Mouse (Mus musculus): ENCODE results near the gene Rnf207. TPM values are rescaled to one million over a fixed set of nuclear protein-coding genes. Genes with fewer than 3 reads are reported as not detected.

Gene Rnf207
- polyA plus RNA-seq, 1 experiment from 2014 or later: 0.31 TPM

DNA sequence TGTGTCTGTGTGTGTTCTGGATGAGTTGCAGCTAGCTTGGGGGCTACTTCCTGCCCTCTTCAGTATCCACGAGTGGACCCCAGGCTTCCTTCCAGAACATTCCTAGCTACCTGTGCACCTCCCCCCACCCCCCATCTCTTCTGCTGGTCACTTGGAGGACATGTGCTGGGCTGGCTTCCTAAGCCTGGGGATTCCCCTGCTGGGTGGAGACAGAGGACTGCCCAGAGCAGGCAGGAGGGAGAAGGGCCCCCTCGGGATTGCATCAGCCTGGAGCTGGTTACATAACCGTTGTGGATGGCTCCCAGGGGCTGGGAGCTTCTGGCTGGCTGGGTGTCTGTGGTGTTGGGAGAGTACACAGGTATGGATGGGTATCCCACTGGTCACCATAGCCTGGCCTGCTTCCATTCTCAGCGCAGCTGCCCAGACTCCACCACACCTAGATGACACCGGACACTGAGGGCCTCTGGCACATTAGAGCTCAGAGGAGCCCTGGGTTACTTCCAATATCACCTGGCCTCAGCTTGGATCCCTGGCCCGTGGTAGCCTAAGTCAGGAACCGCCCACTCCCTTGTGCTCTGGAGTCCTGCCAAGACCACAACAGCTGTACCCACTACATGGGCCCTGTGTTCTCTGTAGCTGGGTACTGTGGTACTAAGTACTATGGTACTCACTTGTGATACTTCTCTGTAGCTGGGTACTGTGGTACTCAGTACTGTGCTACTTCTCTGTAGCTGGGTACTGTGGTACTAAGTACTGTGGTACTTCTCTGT, 26.5 kb upstream of the Rnf207 start:
- no peak overlapping the region for H3K4me2 ChIP-seq
- H3K36me3 ChIP-seq: no peaks in the 10 kb centered on the region
- H3K27ac ChIP-seq: no peak overlapping the region
- H3K9ac ChIP-seq: no peak overlapping the region
- H3K4me1 ChIP-seq: 0 out of 2 replicates have a peak, but pooled peaks cover 11% of the 10 kb centered on the region
- ATAC-seq (ENCODE audit: insufficient number of reproducible peaks, low FRiP score, low TSS enrichment, low read depth): no peak; the same call in 1 of the 2 replicates
- no peaks in the 10 kb centered on the region for H3K9me3 ChIP-seq
- no peak overlapping the region for H3K4me3 ChIP-seq
- 44% methylated on average over 7 of the region's 7 CpGs for WGBS
- peaks cover 75% of the 10 kb centered on the region for H3K27me3 ChIP-seq

DNA sequence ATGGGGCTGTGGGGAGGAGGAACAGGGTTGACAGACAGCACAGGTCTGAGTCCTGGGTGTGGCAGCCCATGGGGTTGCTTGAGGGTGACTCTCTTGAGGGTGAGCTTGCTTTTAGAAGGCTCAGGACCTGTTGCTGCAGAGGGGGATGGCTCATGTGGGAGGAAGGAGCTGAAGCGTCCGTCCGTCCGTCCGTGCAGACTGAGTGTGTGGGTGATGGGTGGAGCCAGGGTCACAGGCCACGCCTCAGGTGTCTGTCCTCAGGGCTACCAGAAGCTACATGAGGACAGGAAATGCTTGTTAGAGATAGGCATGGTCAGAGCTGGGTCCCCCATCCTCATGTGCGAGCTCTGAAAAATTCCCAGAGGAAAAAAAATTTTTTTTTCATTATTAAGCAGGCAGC, 25.9 kb upstream of the Rnf207 start:
- no peaks in the 10 kb centered on the region for H3K9me3 ChIP-seq
- H3K27ac ChIP-seq: no peak overlapping the region
- no peak for ATAC-seq (ENCODE audit: insufficient number of reproducible peaks, low FRiP score, low TSS enrichment, low read depth)
- H3K36me3 ChIP-seq: no peaks in the 10 kb centered on the region
- no peak overlapping the region for H3K4me2 ChIP-seq
- no peak overlapping the region for H3K9ac ChIP-seq
- H3K27me3 ChIP-seq: peaks cover 76% of the 10 kb centered on the region
- peaks cover 8% of the 10 kb centered on the region for H3K4me1 ChIP-seq
- 64% methylated on average over 7 of the region's 7 CpGs for WGBS
- H3K4me3 ChIP-seq: no peak overlapping the region

DNA sequence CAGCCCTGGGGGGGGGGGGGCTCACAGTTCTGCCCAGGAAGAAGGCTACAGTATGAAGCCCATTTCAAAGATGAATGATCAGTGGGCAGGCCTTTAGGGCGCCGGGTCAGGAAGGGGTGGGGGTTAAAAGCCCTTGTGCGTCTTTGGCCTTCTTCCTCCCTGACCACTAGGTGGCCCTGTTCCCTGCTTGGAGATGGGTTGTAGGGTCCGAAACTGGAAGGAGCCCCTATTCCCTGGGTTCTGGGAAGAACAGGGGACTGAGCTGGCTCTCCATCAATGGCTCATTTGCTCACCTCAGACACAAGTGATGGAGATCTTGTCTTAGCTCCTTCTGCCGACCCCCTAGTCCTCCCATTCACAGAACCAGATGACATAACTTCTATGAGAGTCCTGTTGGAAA, 24.5 kb upstream of the Rnf207 start:
- WGBS: 10% methylated on average over 5 of the region's 5 CpGs
- H3K9me3 ChIP-seq: no peaks in the 10 kb centered on the region

DNA sequence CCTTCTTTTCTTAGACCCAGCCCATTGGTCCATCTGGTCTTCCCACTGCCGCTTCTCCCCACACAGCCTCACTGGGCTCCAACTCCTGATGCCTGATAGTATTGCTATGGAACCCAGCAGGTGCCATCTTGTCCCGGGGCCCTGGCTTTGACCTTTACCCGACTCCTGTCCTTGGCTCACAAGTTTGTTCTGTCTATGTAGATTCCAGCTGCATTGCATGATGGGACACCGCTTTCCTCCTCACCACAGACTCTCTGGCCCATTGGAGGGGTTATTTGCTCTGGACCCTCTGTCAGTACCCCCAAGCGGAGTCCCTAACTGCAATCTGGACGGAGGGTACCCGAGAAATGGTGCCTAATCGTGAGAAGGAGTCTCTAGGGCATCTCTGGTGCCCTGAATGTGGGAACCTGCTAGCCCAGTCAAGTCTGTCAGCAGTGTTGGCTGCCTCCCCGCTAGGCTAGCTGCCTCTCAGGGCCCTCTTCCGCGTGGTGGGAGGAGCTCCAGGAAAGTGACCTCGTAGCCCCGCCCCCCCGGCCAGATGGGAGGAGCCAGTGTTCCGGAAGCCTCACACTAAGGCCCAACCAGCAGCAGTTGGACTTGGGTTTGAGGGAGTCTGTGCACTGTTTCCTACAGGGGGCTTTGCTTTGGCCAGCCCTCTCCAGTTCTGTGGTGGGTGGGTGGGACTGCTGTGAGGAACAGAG, 21.9 kb upstream of the Rnf207 start:
- Histone ChIP-seq H3K4me1 (peaks cover 23% of the 10 kb centered on the region), H3K27me3 (peaks cover 83% of the 10 kb centered on the region), H3K9me3 (no peaks in the 10 kb centered on the region), H3K27ac (no peak overlapping the region), H3K9ac (no peak overlapping the region), H3K4me2 (no peak overlapping the region), H3K4me3 (no peak overlapping the region), H3K36me3 (no peaks in the 10 kb centered on the region; the same call in 1 of the 2 replicates)
- 32% methylated on average over 15 of the region's 15 CpGs for WGBS
- no peak for ATAC-seq (ENCODE audit: insufficient number of reproducible peaks, low FRiP score, low TSS enrichment, low read depth)

More for the DNA sequence above, 24.5 kb upstream of the Rnf207 start:
- Histone ChIP-seq H3K4me2 (no peak overlapping the region), H3K36me3 (no peaks in the 10 kb centered on the region), H3K27me3 (peaks cover 76% of the 10 kb centered on the region), H3K27ac (no peak overlapping the region), H3K4me1 (peaks cover 22% of the 10 kb centered on the region), H3K9ac (no peak overlapping the region), H3K4me3 (no peak overlapping the region)
- ATAC-seq (ENCODE audit: insufficient number of reproducible peaks, low FRiP score, low TSS enrichment, low read depth): no peak

DNA sequence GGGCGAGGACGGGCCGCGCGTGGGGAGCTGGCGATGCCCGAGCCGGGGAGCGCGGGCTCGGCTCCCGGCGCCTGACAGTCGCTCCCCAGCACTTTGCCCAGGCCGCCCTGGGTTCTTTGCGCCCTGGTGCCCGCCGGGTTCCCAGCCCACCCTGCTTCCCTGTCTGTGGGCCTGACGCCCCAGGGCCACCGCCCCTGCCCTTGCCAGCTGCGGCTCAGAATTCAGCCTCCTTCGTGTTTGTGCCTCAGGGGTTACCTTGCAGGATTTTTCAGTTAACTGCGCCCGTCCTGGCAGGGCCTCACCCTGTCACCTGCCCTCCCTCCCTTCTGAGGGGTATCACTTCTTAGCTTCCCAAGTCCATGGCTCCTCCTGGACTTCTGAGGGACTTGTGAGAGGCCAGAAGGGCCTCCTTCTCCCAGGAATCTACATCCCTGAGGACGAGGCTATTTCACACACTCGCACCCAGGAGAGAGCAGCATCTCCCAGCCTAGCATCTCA, 20.5 kb upstream of the Rnf207 start:
- H3K4me3 ChIP-seq: peak overlapping the region; percentile 53
- peaks cover 23% of the 10 kb centered on the region for H3K4me1 ChIP-seq
- WGBS: under 1% methylated on average over 15 of the region's 26 CpGs
- H3K36me3 ChIP-seq: peaks cover 13% of the 10 kb centered on the region
- peak overlapping the region; percentile 20; the same call in 1 of the 2 replicates for H3K9ac ChIP-seq
- ATAC-seq (ENCODE audit: insufficient number of reproducible peaks, low FRiP score, low TSS enrichment, low read depth): no peak
- H3K9me3 ChIP-seq: no peaks in the 10 kb centered on the region
- H3K4me2 ChIP-seq: peak overlapping the region; percentile 100
- H3K27me3 ChIP-seq: peaks cover 78% of the 10 kb centered on the region
- no peak overlapping the region for H3K27ac ChIP-seq

GRCm38 (mm10) chr4:152338419-152339292, 19.9 kb upstream of the Rnf207 start, which contains the start of gene Chd5:
Gene Chd5 (plus strand): TSS chr4:152338651.
- Histone ChIP-seq H3K4me2 (peak within 1 kb of the TSS; percentile 100), H3K4me3 (peak within 1 kb of the TSS; percentile 53), H3K4me1 (peaks cover 23% of the 10 kb centered on the region), H3K9ac (peak within 1 kb of the TSS; percentile 20; the same call in 1 of the 2 replicates), H3K9me3 (no peaks in the 10 kb centered on the region), H3K27ac (no peak within 1 kb of the TSS), H3K36me3 (peaks cover 20% of the 10 kb centered on the region), H3K27me3 (peaks cover 72% of the 10 kb centered on the region)
- under 1% methylated on average over 92 of the region's 120 CpGs for WGBS
- ATAC-seq (ENCODE audit: insufficient number of reproducible peaks, low FRiP score, low TSS enrichment, low read depth): no peak

GRCm38 (mm10) chr4:152337772-152338171, 19.0 kb upstream of the Rnf207 start:
- no peak overlapping the region for H3K27ac ChIP-seq
- no peak for ATAC-seq (ENCODE audit: insufficient number of reproducible peaks, low FRiP score, low TSS enrichment, low read depth)
- peaks cover 63% of the 10 kb centered on the region for H3K27me3 ChIP-seq
- H3K4me3 ChIP-seq: no peak overlapping the region
- peaks cover 29% of the 10 kb centered on the region for H3K36me3 ChIP-seq
- peaks cover 16% of the 10 kb centered on the region for H3K4me1 ChIP-seq
- H3K9ac ChIP-seq: no peak overlapping the region
- H3K9me3 ChIP-seq: no peaks in the 10 kb centered on the region
- WGBS: 29% methylated on average over 6 of the region's 6 CpGs
- H3K4me2 ChIP-seq: no peak overlapping the region

DNA sequence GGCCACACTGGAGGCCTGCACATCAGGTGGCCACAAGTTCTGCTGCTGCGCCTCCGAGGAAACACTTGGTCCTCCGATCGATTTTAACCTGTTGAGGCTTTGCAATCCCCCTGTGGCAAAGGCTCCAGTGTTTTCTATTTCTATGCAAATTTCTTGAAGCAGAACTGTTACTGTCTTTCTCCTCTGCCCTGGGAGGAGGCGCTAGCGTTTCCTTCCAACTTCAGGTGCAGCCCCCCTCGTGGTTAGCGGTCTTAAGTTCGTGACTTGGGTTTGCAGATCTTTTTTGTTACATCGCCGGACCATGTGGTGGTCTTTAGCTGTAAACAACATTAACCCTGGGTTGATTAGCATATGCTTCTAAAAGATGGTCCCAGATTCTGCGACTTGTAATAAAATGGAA, 14.8 kb upstream of the Rnf207 start:
- Histone ChIP-seq H3K36me3 (peaks cover 70% of the 10 kb centered on the region), H3K9me3 (no peaks in the 10 kb centered on the region), H3K4me2 (no peak overlapping the region), H3K27me3 (peaks cover 24% of the 10 kb centered on the region), H3K4me1 (peaks cover 4% of the 10 kb centered on the region), H3K9ac (no peak overlapping the region), H3K4me3 (no peak overlapping the region), H3K27ac (no peak overlapping the region)
- ATAC-seq (ENCODE audit: insufficient number of reproducible peaks, low FRiP score, low TSS enrichment, low read depth): no peak
- WGBS: 93% methylated on average over 12 of the region's 12 CpGs

GRCm38 (mm10) chr4:152332952-152333351, 14.2 kb upstream of the Rnf207 start:
- WGBS: 36% methylated on average over 2 of the region's 2 CpGs
- Histone ChIP-seq H3K4me3 (no peak overlapping the region), H3K9me3 (no peaks in the 10 kb centered on the region), H3K4me1 (peaks cover 2% of the 10 kb centered on the region; the same call in 1 of the 2 replicates), H3K9ac (no peak overlapping the region), H3K27me3 (peaks cover 18% of the 10 kb centered on the region), H3K4me2 (no peak overlapping the region), H3K27ac (no peak overlapping the region), H3K36me3 (peaks cover 74% of the 10 kb centered on the region)
- ATAC-seq (ENCODE audit: insufficient number of reproducible peaks, low FRiP score, low TSS enrichment, low read depth): no peak

DNA sequence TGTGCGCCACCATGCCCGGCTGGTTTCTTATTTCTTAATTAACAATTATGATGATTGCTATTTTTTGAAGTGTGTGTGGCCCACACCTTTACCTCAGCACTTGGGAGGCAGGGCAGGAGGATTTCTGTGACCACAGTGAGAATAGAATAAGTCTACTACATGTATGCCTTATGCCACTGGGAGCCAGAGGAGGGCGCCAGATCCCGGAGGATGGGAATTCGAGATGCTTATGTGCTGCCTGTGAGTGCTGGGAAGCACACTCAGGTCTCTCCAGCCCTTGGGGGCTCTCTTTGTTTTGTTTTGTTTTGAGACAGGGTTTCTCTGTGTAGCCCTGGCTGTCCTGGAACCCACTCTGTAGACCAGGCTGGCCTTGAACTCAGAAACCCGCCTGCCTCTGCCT, 9.9 kb upstream of the Rnf207 start:
- Histone ChIP-seq H3K27me3 (no peaks in the 10 kb centered on the region), H3K4me3 (no peak overlapping the region), H3K4me2 (no peak overlapping the region), H3K36me3 (peaks cover 57% of the 10 kb centered on the region), H3K4me1 (peaks cover 20% of the 10 kb centered on the region), H3K27ac (no peak overlapping the region), H3K9ac (no peak overlapping the region), H3K9me3 (no peaks in the 10 kb centered on the region)
- WGBS: 80% methylated on average over 6 of the region's 6 CpGs
- ATAC-seq (ENCODE audit: insufficient number of reproducible peaks, low FRiP score, low TSS enrichment, low read depth): no peak

DNA sequence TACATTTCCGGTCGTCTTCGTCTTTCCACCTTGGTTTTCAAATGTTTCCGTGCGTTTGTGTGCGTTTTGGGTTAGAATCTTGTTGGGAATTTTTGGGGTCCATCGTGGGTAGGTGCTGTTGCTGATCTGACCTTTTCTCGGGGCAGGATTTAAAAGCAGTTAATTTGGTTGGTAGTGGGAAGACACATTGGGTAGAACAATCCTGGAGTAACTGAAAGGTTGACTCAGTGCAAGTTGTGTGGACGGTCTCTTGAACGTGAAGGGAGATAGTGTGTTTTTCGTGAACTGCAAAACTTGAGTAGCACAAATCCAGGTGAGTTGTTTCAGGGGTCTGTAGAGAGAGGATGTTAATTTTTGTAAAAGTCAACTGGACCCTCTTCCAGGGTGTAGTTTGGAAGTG, 7.8 kb upstream of the Rnf207 start:
- Histone ChIP-seq H3K4me2 (peak overlapping the region; percentile 52), H3K27ac (no peak overlapping the region), H3K27me3 (no peaks in the 10 kb centered on the region), H3K9ac (peak overlapping the region; percentile 98), H3K9me3 (no peaks in the 10 kb centered on the region), H3K4me1 (peaks cover 20% of the 10 kb centered on the region), H3K4me3 (peak overlapping the region; percentile 95), H3K36me3 (peaks cover 37% of the 10 kb centered on the region)
- no peak for ATAC-seq (ENCODE audit: insufficient number of reproducible peaks, low FRiP score, low TSS enrichment, low read depth)
- WGBS: 2% methylated on average over 11 of the region's 11 CpGs

Measured in limb, embryonic 15.5 days (tissue).